Mouse (Mus musculus) right cerebral cortex, adult 18-20 months (tissue): ENCODE data around the gene Cxcr4.

Experiments
- DNase-seq: peaks from one replicate; pipeline ENCODE4 v3.0.0; 2022; ENCODE audit warnings: mixed read lengths

Cxcr4 gene

DNA sequence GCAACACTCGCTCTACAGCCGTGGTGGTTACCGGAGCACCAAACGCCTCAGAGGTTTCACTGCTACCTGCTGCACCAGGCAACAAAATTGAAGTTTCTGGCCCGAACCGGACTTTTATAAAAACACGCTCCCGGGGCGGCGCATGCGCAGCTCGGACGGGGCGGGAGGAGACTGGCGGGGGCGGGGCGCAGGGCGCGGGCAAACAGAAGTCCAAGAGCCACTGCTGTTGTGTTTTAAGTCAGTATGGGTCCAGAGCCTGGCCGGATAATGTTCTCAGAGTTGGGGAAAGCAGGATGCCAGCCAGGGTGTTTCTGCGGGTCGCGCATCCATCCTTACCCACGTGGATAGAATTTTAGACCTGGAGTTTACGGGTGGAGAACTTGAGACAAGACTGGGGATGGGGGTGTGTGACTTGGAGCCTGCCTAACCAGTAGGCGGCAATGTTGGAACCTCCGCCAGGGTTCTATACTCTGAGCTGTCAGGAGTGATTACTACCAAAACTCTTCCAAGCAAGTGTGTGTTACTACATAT is at the start of gene Cxcr4:
Gene Cxcr4 (minus strand): TSS at position 83 of the 531 bp plus-strand sequence.
- peak; percentile 37 for DNase-seq

DNA sequence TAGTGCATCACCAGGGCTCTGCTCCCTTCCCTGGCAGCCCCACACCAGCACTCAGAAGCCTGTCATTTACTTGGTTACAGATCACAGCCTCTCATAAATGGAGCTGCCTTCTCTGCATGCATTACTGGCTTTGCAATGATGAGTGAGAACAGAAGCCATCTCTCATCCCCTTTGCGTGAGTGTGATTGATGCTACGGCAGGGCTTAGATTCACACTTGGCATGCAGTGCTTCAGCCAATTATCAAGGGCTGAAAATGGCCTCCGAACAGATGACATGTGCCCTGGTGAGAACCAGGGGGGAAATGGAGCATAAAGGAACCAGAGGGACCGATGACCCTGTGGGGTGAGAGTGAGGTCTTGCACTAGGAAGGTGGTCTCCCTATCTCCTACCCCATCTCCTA is 47.6 kb upstream of the Cxcr4 start:
- no peak for DNase-seq

DNA sequence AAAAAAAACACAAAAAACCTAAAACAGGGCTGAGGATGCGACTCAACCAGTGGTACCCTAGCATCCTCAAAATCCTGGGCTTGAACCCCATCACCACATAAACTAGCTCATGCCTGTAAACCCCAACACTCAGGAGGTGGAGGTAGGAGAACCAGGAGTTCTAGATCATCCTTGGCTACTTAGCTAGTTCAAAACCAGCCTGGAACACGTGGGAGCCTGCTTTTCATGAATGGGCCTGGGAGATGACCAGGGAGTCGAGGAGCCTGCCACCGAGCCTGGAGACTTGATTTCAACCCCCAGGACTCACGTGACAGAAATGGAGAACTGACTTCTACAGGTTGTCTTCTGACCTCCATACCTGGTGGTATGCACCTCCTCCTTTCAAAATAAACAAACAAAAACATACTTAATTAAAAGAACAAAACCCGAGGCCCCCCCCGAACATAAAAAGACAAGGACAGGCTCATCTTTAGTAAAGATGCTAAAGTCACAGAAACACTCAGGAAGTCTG is 45.2 kb upstream of the Cxcr4 start:
- no peak for DNase-seq

DNA sequence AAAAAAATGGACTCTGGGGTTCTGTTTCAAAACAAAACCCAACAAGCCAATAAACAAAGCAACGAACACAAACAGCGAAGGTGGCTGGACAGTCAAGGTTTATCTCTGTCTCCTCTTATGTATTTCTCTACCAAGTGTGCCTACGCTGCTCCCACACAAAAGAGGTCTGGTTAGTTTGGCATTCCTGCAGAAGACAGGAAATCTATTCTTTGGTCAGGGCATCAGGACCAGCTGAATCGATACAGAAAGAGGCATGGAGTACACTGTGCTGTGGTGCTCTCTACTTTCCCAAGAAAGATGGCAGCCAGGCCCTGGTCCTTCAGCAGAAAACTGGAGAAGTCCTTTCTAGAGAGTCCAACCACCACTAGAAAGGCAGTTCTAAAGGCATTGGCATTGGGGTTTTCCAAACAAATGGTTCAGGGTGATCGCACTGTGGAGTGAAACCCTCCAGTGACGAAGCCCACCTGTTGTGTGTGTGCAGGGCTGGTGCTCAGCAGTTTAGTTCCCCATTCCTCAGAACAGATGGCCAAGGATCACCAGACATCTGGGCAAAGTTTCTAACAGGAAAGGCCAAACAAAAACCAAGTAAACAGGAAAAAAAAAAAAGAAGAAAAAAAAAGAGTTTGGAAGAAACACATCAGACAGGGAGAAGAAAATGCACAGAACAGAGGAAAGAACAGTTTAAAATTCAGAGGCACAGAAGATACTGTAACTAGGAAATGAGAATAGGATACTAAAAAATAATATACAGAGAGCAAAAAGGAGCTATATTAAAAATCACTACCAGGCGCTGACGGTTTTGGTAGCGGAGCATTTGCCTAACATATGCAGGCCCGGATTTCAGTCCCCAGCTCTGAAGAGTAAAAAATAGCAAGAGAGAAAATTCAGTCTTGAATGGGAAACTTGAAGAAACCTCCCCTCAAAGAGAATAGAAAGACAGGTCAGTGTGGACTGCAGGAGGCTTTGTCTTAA is 44.5 kb upstream of the Cxcr4 start:
- DNase-seq, result no peak

DNA sequence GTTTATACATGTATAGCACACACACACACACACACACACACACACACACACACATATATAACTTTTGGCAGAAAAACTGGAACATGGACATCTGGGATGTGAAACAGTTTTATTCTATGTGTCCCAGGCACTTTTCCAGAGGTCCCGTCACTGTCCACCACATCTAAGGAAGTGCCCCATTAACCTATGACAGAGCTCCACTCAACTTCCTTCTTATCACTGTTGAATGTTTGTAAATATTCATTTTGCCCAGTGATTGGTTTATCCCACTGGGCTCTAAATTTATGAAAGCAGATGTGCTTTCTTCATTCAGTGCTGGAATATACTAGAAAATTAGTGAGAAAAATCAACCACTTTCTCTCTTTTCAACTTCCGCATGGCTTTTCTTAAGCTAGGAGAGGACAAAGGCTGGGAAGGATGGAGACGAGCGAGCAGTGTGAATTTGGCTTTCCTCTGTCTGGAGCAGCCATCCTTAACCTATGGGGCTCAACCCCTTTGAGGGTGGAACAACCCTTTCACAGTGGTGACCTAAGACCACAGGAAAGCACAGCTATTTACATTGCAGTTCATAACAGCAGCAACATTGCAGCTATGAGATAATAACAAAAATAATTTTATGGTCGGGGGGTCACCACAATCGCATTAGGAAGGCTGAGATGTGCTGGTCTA is 41.8 kb upstream of the Cxcr4 start:
- no peak for DNase-seq

DNA sequence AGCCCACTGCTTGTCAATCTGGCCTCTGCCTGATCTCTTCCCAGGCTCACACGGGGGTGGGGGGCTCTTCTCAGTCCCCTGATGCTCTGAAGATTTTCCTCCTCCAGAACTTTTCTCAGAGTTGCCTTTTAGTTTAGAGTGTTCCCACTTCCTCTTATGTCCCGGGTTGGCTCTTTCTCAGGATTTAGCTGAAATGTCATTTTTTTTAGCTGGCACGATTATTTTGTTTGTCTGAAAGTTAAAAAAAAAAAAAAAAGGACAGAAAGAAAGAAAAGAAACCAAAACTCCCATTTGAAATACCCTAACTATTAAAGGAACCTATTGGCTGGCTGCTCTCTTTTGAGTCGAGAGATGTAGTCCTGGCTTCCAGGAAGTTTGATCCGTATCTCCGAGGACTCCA is 40.4 kb upstream of the Cxcr4 start:
- no peak for DNase-seq

DNA sequence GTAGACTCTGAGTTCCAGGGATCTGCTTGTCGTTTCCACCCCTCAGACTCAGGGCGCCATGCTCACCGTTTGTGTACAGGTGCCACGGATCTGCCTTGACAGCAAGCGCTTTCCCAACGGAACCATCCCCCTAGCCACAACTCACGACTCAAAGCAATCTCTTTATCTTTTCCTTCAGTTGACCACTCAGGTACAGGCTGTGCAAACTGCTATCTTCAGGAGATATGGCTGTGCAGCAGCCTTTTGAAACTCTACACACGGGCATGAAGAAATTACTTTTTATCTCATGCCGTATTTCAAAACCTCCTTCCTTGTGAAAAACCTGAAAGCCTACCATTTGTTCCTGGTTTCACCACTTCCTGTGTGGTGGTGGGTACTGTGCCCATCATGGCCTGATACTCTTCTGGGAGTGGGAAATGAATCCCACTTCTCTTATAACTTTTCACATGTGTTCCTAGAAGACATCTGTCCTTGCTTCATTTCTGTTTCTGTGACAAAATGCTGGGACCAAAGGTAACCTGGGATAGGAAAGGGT is 34.1 kb upstream of the Cxcr4 start:
- DNase-seq, result no peak

DNA sequence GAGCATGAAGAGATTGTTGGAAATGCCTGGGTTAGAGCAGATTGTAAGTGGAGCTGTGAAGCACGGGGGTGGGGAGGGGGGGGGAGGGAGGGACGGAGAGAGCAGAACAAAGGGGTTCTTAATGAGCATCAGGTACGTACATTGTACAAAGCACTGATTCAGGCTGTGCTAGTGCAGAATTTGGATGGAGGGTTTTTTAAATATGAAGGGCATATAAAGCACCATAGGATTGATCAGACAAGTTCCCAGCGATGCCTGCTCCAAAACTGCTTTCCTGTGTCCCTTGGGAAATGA is 31.4 kb upstream of the Cxcr4 start:
- no peak for DNase-seq

DNA sequence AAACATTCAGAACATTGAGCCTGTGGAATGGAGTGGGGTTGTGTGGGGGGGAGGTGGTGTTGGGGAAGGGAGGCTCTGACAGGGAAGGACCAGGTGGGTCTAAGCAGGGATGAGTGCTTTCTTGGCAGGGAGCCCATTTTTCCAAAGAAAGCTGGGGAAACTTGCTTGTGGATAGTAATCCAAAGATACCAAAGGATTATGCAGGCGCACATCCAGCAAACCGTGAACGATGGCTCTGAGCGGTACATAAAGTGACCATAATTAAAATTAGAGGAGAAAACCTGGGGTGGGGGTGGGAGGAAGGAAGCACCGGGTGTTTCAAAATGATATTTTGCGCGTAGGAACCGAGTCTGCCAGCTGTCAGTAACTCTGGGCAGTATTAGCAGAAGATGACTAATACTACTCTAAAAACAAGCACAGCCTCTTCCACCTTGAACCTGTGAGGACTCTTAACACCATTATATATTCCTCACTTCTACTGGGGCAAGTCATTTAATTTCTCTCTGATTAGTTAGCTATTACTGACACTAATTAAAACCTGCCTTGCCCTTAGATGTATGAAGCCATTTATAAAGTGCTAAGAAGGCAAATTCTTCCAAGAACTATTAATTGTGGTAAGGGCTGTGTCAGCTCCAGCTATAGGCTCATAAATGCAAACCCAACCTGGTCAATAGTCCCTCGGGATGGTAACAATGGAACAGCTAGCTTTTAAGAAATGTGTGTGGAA is 30.9 kb upstream of the Cxcr4 start:
- DNase-seq, result no peak

DNA sequence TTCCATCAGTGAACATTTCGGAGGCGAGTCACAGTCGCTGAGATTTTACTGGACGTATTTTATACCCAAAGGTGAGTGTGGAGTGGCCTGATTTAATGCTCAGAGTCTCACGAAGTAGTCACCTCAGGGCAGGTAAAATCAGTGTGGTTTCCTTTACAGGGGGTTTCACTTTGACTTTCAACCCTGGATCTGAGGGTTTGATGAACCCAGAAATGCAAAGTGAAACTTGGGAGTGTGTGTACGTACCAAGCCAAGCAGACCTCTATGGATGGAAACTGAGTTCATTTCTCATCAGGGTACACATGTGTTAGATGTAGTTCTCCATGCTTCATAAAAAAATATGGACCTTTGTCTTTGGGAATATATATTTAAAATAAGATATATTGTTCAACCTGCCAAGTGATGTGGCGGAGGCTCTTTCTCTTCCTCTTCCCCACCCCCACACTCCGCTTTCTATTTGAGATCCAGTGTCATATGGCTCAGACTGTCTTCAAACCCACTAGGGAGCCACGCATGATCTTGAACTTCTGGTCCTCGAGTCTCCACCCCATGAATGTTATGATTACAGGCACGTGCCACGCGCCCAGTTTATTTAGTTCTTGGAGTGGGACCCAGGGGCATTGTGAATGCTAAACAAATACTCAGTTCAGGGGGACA is 25.7 kb upstream of the Cxcr4 start:
- DNase-seq, result no peak

DNA sequence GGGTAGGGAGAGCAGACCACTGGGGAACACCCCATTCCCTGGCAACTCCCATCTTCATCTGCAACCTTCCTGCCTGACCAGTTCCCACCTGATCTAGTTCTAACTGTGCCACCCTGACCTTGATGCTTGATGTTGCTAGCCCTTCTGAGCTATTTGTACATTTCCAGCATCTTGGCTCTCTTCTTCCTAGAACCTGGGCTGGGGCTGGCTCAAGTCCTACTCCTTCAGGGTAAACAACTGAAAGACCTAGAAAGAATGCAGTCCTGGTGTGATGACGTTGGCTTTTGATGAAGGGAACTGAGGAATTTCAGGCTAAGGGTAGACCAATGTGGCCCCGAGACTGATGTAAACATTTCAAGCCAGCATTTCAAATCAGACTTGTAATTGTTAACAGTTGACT is 24.5 kb upstream of the Cxcr4 start:
- DNase-seq, result no peak

DNA sequence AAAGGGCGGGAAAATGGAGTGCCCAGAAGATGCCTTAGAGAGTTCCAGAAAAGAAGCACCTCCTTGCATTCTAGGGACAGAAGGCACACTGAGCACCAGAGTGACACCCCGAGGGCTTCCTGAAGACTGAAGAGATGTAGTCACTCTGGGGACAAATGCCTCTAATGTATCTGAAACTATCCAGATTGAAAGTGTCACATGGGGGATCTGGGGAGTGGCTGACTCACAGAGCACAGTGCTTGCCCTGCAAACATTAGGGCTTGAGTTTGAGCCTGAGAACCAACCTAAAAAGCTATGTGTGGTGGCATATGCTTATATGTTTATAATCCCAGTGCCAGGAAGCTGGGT is 23.3 kb upstream of the Cxcr4 start:
- DNase-seq, result no peak

DNA sequence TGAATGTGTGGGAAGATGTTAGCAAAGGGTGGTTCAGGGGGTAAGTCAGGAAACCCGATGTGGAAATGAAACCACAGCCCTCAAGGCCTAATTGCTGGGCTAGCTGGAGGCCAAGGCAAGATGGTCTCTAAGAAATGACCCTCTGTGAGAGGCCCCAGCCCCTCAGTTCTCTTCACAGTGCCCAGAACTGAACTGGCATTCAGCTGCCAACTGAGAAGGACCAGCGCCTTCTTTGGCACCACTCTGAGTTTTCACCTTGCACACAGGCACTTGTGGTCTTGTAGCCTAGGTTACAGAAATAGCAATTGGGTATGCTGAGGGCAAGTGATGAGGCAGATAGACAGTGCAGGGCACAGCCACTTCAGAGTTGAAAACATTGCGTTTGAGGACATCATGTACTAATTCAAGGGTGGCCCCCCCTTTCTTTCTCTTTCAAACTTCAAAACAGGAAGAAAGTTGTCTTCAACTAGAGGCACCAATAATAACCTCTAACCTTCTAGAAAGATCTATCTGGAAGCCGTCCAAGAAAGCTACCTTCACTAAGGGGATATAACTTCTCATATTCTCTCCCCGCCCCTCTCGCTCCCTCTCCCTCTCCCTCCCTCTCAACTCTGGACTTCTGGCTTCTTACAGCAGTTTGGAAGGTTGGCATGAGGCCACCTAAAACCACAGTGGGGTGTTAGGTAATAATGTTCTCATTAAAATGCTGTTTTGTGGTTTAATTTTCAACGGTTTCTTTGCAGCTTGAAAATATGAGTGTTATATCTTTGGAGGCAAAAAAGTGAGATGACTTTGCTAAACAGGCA is 22.8 kb upstream of the Cxcr4 start:
- DNase-seq, result no peak

DNA sequence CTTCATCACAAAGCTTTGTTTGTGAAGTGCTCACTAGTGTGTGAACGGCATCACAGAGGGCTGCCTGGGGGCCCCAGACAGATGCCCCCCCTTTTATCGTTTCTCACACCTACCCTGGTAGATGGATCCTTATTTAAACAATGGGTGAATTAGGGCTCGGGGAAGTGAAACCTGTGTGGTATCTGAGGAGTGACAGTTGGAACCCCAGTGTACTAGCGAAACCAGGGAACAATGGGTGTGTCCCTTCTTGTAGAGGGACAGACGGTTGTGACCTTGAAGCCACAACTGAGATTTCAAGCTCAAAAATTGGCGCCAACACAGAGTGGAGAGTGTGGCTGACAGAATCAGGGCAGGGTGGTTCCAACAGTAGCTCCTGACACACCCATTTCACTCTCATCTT is 16.0 kb upstream of the Cxcr4 start:
- no peak for DNase-seq

DNA sequence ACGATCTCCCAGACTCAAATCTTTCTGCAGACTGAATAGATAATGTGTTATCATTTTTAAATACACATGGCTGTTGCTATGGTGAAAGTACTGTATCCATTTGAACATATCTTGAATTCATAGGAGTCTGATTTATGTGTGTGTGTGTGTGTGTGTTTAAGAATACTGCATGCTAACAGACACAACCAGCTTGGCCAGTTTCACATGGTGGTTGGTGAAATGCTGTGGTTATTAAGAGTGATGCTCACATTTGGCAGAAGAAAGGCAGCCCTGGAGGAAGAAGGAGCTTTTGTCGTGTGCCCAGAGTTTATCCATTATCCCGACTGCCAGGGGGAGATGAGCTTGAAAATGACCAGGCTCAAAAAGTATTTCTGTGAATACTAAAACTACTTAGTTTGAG is 15.3 kb upstream of the Cxcr4 start:
- no peak for DNase-seq

DNA sequence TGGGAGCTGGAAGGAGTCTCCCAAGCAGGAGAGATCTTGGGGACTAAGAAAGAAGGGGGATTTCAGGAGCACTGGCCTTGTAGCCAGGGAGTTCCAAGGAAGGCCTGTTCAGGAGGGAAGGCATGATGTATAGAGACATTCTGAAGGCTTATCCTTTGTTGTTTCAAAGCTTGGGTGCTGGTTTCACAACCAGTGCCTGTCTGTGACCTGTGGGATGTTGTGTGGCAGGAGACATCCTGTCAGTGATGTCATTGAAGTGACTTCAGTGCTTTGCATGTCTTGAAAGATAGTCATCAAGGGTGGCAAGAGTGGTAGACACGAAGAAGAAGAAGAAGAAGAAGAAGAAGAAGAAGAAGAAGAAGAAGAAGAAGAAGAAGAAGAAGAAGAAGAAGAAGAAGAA is 13.7 kb upstream of the Cxcr4 start:
- no peak for DNase-seq

DNA sequence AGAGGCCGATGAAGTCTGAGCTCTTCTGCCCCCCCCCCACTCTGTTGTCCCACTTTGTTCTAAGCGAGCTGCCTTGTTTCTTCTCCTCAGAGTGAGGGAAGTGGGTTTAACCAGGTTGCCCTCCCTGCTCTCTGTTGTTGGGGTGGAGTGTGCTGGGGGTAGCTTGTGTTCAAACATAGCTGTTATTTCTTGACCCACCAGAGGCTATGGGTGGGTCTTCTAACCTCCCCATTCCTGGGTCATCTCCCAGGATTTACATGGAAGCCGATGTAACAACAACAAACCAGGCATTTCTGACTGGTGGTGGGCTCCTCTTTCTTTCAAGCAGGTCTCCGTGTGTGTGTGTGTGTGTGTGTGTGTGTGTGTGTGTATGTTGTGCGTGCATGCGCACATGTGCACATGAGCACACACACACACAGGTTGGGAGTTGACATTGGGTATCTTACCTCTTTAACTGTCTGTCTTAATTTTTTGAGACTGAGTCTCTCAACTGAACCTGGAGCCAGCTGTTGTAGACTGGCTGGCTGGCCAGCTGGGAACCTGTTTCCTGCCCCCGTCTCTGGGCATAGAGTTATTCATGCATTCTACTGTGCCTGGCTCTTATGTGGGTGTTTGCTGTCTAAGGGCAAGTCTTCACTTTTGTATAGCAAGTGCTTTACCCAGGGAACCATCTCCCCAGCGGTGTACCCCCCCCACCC is 10.7 kb upstream of the Cxcr4 start:
- DNase-seq, result no peak

DNA sequence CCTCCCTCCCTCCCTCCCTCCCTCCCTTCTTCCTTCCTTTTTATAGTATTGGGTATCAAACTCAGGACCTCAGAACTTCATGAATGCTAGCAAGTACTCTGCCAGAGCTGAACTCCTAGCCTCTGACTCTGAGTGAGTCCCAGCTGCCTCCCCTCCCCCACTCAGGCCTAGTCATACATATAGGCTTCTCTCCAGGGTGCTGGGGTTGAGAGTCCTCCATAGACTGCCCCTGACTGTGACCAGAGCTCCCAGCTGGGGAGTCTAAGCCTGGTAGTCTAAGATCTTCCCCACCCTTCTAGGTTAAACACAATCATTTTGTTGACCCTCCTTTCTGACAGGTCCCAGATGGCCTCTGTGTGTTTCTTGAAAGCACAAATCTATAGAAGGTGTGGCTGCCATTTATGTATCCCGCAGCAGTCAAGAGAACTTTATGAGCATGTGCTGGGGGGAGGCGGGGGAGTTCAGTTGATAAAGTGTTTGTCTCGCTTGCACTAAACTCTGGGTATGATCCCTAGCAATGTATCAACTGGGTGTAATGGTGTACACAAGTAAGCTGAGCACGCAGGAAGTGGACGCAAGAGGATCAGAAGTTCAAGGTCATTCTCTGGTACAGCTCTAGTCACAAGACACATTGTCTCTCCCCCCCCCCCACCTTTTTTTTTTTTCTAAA is 10.1 kb upstream of the Cxcr4 start:
- no peak for DNase-seq

DNA sequence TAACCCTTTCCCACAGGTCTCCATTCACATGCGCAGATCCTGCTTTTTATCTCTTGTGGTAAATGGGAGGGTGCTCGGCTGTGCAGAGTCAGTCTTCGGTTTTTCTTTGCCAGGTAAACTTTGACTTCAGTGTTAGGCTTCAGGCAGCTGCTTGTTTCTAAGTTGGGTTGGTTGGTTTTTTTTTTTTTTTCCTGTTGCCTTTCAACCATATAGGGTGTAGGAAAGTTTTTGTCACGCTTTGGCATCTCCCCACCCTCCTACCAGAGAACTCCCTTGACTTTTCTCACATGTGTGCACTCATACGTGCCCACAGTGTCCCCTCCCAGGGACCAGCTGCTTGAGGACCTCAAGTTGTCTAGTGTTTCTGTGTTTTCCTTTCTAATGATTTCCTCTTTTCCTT is 9.2 kb upstream of the Cxcr4 start:
- no peak for DNase-seq

DNA sequence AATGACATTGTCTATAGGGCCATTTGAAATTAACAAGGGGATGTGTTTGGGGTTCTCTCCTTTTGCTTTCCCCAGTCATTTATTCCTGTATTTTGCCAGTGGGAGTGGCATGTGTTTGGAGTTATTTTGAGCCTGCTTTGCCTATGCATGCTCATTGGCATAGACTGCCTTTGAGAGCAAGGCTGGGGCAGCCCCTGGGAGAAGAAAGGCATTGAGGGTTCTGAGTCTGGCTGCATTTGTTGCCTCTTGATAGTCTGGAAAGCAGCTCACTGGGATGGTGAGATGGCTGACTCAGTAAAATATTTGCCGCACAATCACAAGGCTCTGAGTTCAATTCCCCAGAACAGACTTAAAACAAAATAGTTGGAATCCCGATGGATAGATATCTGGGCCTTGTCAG is 8.5 kb upstream of the Cxcr4 start:
- no peak for DNase-seq
